Mouse (Mus musculus) CD4-positive, CD25-positive, alpha-beta regulatory T cell, adult 2 months (primary cell): ENCODE measurements around the gene Ctdsp1.

ENCODE experiments used
- DNase-seq: peaks from one replicate; pipeline ENCODE4 v3.0.0-alpha.2; 2012; ENCODE audit warnings: low read depth, low spot score

Ctdsp1 gene

DNA sequence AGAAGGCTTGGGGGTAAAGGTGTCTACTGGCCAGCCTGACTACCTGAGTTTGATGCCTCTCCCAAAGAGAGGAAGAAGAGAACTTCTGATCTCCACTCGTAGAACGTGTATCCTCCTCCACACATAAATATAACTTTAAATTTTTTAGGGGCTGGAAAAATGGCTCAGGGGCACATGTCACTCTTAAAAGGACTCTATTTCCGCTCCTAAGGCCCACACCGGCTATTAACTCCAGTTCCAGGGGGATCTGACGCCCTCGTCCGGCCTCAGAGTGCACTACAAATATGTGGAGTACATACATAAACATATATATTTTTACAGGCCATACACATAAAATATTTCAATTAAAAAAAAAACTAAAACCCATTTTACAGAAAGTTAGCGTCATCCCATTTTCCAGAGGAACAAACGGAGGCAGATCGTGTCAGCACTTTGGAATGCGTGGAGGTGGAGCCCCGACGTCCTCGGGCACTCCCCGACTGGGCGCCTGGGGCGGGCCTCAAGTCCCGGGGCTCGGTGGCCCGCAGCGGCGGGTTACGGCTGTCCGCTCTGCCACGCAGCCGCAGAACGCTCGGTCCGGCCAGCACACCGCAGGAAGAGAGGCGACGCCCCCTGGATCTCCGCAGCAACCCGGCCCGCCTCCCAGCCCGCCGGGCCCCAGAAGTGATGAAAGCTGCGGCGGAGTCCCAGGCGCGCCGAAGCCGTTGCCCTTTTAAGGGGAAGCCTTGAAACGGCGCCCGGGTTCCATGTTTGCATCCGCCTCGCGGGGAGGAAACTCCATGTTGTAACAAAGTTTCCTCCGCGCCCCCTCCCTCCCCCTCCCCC lies at the start of gene Ctdsp1:
Gene Ctdsp1, plus strand, starts transcription at position 586 of the 825 bp plus-strand sequence.
- peak; percentile 94 for DNase-seq

DNA sequence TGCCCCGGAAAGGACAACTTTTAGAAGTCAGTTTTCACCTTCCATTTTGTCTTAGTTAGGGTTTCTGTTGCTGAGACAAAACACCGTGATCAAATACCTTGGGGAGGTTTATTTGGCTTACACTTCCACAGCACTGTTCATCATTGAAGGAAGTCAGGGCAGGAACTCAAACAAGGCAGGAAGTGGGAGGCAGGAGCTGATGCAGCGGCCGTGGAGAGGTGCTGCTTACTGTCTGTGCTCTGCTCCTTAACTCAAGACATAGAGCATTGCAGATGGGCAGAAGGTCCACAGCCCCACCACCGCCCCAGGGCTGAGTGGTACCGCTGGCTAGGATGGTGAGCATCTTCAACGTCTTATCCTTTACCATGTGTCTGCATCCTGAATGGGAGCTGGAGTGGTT lies 49.4 kb upstream of the Ctdsp1 start:
- DNase-seq, result peak; percentile 15

DNA sequence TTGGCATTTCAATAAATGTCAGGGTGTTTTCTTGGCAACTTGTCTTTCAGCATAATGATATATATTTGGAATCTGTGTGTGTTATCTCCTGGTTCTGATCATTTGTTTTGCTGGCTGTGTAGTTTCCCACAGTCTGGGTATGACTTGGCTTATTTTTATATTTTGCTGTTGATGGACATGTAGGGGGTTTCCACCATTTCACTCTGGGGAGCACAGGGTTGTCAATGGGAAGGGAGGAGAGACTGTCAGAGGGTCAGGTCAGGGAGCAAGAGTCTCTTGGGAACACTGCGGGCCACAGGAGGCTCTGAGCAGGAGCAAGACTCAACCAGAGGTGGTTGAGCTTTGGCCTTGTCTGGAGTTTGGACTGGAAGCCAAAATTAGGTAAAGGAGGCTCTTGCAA lies 49.0 kb upstream of the Ctdsp1 start:
- DNase-seq, result no peak

DNA sequence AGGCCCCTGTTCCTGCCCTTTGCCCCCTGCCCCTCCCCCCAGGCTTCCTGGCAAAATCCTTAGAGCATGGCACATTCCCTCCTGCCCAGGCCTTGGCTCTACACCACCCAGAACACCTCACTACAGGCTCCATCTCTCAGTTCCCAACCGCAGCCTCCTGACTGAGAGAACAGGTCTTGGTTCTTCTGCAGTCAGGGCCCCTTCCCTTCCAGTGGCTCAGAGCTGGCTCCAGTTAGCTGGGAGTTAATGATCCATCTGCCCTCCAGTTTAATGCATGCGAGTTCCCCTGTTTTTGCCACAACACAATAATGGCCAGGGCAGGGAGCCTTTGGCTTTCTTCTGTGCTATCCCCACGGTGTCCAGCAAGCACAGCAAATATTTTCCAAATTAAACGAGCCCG lies 48.1 kb upstream of the Ctdsp1 start:
- DNase-seq, result no peak

DNA sequence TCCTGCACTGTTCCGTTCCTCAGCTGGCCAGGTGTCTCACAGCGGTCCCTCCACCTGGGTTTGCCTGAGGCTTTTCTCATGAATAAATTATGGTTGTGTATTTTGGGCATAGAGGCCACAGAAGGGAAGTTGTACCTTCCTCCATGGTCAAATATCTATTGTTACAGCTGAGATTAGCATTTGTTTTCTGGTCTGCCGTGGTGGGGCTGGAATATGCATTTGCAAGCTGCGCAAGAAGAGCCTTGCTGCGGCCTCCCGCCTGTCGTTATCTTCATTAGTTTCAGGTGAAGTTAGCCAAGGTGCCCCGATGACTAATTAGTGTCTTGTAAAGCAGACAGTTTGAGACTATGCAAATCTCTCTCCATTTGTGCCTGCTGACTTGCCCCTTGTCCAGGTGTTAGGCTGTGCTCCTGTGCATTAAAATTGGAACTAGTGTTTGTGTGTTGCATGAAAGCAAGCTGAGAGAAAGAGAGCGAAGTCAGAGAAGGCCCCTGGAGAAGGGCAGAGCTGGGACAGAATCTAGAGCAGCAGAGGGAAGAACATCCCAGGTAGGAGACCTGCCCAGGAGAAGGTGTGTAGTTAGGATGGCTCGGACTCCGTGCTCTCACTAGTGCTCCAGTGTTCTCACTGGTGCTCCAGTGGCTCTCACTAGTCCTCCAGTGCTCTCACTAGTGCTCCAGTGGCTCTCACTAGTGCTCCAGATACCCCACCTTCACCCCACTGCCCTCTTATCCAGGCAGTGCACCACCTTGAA lies 47.0 kb upstream of the Ctdsp1 start:
- no peak for DNase-seq

DNA sequence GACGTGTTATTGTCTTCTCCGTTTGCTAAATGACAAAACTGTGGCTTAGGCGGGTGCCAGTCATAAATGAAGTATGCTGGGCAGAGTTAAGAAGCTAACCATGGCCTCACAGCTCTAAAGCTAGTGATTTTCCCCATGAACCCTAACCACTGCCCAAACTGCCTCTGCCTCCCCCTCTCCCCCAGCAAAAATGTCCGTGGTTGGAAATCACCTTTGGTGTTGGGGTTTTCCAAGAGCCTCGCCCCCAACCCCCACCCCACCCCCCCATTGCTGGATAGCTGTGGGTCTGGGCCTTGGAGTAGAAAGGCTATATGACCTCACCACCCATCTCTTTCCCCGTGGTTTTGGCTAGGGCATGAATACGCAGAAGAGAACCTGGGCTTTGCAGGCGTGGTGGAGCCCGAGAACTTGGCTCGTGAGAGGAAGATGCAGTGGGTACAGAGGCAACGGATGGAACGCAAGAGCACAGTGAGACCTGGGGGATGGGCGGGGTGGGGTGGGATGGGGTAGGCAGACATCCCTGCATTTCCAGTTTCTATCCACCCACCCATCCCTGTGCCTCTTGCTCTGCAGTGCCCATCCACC lies 40.0 kb upstream of the Ctdsp1 start:
- DNase-seq, result peak; percentile 25

DNA sequence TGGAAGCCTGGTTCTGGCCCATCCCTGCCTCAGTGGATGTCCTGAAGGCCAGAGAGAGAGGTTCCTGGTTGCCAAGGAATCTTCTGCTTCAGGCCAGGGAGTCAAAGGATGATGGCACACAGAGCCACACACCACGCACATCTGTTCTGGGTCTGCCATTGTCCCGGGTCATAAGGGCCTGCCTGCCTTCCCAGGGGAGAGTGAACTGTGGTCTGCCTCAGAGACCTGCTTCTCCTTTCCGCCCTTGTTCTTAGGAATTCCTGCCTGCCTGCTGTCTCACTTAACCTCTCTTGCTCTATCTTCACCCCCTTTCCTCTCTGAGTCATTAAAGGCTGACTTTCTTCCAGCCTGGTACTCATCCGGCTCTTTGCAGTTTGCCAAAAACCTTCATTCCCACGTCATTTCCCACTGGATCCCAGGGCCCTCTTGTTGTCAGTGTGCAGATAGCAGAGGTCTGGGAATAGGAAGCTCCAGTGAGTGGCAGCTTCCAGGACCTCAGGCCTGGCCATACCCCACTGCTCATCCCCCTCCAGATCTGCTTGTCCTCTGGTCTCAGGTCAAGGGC lies 38.7 kb upstream of the Ctdsp1 start:
- no peak for DNase-seq

DNA sequence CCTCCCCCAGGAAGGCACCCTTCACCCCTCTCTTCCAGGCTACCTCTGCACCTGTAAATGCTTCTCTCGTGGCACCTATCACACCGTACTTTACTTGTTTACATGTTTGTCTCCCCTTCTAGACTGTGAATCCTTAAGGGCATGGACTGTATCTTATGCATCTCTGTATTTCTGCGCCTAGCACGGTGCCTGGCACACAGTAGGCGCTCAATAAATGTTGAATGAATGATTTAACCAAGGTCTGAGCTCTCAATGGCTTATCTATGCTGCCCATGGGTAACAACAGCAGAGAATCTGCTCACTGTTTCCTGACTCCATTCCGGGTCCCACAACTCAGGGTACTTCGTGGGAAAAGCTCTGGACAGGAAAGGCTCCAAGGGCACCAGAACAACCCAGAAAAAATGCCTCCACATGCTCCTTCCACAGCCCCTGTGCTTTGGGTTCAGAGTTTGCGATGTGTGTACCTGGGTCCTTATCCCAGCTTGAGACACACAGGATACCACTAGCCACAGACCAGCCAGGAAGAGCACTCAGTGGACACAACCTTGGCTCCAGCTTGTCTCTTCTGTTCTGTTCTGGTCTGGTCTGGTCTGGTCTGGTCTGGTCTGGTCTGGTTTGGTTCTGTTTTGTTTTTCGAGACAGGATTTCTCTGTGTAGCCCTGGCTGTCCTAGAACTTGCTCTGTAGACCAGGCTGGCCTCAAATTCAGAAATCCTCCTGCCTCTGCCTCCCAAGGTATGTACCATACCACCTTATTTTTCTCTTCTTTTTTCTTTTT lies 37.7 kb upstream of the Ctdsp1 start:
- DNase-seq, result no peak

DNA sequence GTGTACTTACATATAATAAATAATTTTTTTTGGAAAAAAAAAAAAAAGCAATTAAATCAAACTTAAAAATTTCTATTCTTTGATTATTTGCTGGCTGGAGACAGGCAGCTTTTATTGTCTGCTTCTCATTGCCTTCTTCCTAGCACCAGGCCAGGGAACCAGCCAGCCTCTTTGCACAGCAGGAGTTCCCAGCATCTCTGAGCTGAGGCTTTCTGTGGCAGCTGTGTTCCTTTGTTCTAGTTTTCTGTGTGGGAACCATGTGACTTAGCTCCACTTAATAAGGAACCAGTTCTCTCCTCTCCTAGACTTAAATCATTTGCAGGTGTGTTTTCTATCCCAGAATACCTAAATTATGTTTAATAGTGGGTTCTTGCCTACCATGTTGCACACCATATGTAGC lies 33.8 kb upstream of the Ctdsp1 start:
- DNase-seq, result no peak

DNA sequence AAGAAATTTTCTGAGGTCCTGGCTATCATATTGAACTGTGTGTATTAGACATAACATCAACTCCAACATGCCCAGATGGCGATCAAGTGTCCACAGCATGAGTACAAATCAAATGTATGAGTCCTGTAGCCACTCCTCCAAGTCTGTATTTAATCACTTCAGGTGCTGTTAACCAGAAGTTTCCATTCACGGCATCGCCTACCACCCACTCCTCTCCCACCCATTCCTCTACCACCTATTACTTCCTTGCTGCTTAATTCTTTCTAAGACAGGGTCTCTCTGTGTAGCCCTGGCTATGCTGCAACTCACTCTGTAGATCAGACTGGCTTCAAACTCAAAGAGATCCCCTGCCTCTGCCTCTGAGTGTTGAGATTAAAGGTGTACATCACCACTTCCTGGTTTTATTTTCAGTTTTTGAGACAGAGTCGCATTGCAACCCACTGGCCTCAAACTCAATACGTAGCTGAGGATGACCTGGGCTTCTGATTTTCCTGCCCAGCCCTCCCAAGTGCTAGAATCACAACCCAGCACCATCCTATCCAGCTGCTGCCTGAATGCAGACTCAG lies 31.3 kb upstream of the Ctdsp1 start:
- DNase-seq, result peak; percentile 28

DNA sequence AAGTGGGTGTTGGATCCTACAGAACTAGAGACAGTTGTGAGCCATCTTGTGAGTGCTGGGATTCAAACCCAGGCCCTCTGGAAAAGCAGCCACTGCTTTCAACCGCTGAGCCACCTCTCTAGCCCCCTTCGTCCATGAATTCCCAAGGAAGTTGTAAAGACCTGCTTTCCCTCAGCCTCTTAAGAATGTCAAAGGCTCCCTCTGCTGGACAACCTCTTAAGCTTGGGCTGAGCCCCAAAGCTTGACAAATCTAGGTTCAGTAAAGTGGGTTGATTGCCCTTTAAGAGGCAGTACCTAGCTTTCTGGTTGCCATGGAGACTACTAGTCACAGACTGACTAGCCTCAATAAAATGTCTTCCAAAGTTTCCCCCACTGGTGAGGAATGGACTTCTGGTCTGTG lies 29.5 kb upstream of the Ctdsp1 start, which contains the start of gene Catip:
Gene Catip, plus strand, starts transcription at position 297 of the 400 bp plus-strand sequence.
- DNase-seq, result peak; percentile 86

DNA sequence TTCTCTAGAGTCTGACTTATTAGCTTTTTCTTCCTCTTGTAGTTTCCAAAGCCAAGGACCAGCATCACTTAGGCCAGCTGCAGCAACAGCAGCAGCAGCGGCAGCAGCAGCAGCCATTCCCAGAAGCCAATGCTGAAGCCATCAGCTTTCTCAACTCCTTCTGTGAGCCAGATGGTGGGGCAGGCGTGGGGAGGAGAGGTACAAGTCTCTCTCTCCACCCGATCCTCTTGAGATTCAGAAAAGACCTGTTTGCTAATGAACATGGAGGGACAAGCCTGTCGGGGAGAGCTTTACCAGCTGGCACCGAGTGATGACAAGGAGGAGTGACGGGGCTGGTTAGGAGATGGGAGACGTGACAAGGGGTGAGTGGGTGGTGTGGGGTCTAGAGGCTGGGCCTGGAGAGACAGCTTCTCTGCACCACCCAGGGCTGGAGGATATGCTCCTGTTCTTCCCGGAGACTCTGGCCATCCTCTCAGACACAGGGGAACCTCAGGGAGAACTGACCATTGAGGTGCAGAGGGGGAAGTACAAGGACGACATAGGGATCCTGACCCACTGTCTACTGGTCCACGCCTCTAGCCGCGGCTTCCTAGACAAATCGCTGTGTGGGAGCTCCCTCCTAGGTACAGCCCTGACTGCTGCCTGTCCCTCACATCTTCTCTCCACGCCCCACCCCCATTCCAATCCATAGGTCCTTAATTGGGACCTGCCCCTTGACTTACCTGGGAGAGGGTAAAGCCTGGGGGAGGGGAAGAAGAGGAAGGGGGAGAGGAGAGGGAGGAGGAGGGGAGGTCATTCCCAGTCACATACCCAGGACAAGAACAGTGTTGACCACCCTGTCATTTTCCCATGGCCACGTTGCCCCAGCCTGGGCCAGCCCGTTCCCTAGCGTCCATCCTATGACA lies 28.7 kb upstream of the Ctdsp1 start:
- DNase-seq, result no peak

DNA sequence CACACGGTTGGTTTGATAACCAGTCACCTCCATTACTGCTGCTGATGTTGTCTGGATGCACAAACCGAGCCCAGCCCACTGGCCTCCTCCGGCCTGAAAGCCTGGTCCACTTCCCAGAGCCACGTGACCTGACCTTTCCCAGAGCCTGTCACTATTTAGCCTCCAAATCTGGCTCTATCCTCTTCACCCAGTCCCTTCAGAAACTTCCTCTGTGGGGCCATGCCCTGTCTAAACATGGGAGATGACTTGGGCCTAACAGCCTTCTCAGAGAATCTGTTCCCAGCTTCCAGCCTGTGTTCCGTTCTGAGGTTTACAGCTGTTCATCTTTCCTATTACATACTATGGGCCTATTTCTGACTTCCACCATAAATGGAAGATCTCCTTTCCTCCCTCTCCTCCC lies 27.9 kb upstream of the Ctdsp1 start:
- no peak for DNase-seq

DNA sequence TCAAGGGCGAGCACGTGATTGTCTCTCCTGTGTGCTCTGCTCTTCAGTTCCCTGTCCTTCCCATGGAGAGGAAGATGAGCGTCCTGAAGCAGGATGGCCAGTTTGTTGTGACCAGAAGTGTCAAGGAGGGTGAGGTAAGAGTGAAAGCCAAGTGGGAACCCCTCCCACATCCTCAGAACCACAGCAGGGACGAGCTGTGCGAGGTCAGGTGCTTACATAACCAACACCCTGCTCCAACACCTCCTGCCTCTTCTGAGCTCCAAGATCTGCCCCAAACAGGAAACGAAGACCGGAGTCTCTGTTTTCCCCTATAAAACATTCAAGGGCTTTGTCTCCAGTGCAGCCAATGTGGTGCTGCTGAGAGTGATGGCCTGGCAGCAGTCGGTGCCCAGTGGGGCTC lies 27.0 kb upstream of the Ctdsp1 start:
- no peak for DNase-seq

DNA sequence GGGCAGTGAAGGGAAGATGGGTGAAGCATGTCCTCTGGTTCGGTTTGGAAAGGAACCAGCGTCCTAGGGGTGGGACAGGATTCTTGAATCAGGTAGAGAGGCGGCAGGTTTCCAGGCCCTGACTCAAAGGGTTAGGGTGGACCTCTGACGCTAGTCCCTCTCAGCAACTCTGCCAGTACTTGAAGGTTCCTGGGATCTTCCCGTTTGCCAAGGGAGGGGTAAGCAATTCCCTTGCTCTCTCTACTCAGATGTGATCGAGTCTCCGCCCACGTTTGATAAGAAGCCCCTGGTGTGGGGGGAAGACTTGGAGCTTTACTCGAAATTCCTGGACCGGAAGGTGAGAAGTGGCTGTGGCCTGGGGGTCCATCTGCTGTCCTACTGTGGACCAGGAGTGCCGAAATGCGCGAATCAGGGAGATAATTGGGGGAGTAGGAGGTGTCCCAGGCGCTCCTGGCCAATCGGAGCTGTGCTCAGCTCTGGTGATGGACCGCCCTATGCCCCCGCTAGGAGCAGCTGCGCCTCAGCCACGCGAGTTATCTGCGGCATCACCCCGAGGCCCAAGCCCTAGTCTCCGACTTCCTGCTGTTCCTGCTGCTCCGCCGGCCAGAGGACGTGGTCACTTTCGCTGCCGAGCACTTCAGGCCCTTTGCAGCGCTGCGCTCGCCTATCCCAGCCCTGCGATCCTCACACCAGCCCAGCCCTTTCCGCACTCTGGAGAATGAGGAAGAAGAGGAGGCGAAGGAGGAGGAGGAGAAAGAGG lies 23.2 kb upstream of the Ctdsp1 start:
- peak; percentile 46 for DNase-seq

DNA sequence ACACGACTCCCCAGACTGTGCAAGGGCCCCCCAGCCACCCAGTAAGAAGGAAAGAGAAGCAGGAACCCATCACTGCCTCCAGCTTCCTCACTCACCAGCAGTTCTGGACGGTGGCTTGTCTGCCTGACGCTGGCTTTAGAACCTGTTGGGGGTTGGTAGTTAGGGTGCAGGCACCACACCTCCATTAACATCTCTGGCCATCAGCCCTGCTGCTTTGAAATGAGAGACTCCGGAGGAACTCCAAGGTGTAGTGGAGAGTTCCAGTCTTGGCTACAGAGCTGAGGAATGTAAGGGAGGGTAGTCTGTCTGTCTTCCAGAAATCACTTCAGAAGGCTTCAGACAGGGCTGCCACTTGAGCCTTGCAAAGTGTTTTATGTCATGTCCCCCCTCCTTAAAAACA lies 21.3 kb upstream of the Ctdsp1 start:
- DNase-seq, result no peak

DNA sequence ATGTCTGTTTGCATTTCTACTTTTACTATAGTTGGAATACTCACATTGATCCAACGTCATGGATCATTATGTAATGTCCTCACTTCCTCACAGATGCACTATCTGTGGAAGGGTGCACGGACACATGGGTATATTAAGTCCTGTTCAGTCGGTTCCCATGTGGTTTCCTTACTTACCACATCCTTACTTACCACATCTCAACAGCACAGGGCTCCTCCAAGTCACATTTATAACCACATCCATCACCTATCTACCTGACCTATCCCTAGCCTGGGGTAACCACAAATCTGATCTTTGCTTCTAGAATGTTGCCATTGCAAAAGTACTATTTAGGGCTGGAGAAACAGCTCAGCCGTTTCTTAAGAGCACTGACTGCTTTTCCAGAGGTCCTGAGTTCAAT lies 17.9 kb upstream of the Ctdsp1 start:
- no peak for DNase-seq

DNA sequence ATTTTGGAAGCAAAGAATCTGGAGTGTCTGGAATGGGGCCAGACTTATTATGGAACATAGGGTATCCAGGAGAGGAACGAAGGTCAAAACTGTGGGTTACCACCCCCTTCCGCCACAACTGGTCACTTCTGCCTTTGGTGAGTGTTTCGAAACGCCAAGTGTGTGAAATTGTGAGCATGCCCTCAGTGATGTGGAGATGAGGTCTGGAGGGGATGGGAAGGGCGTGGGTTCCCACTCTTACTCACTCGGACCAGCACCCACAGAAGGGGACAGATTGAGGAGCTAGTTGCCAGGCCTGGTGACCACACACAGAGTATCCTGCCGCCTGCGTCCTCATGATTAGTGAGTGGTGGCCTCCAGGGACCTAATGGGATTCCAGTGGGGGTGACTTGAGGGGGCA lies 16.3 kb upstream of the Ctdsp1 start, which contains the start of gene Slc11a1:
Gene Slc11a1, plus strand, starts transcription at position 216 of the 400 bp plus-strand sequence.
- DNase-seq, result no peak

DNA sequence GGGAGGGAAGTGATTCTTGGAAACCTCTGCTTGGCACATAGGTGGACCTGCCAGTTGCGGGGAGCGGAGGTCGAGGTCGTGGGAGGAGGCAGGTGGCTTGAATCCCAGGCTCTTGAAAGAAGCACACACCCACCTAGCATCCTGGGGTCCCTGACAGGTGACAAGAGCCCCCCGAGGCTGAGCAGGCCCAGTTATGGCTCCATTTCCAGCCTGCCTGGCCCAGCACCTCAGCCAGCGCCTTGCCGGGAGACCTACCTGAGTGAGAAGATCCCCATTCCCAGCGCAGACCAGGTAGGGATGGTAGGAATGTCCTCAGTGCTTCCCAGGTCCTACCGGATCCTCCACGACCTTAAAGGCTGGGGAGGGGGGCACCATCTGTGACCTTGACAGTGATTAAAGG lies 15.7 kb upstream of the Ctdsp1 start:
- DNase-seq, result no peak
